Mouse (Mus musculus) neural tube, embryonic 13.5 days (tissue): ENCODE data around the gene Myoz2. TPM values are rescaled to one million over a fixed set of nuclear protein-coding genes. Genes with fewer than 3 reads are reported as not detected.

ENCODE experiments used
- ATAC-seq: fragments of 200-750 bp; cut with Nextera tagmentation; 2 replicates; pipeline ENCODE4 v1.8.0; 2017; ENCODE audit warnings: low read depth, mild to moderate bottlenecking, moderate TSS enrichment, moderate library complexity
- H3K27ac ChIP-seq: fragments of 300-500 bp; sonication (generic); replicated peaks from 2 replicates; pipeline ENCODE4 v1.5.1; 2015; ENCODE audit warnings: moderate library complexity, mild to moderate bottlenecking, inconsistent platforms
- H3K27me3 ChIP-seq: fragments of 300-500 bp; sonication (generic); 2 replicates; pipeline ENCODE4 v1.6.1; 2015; ENCODE audit warnings: mild to moderate bottlenecking, inconsistent platforms
- H3K36me3 ChIP-seq: fragments of 300-500 bp; sonication (generic); 2 replicates; pipeline ENCODE4 v1.6.1; 2015; ENCODE audit warnings: mild to moderate bottlenecking, inconsistent platforms
- H3K4me1 ChIP-seq: fragments of 300-500 bp; sonication (generic); replicated peaks from 2 replicates; pipeline ENCODE4 v1.6.1; 2015; ENCODE audit warnings: inconsistent platforms
- H3K4me2 ChIP-seq: fragments of 300-500 bp; sonication (generic); 2 replicates; pipeline ENCODE4 v1.6.1; 2015; ENCODE audit warnings: inconsistent platforms, mild to moderate bottlenecking, moderate library complexity
- H3K4me3 ChIP-seq: fragments of 300-500 bp; sonication (generic); 2 replicates; pipeline ENCODE4 v1.5.1; 2015; ENCODE audit warnings: mild to moderate bottlenecking, inconsistent platforms
- H3K9ac ChIP-seq: fragments of 300-500 bp; sonication (generic); 2 replicates; pipeline ENCODE4 v1.6.1; 2015; ENCODE audit warnings: moderate library complexity, mild to moderate bottlenecking, inconsistent platforms
- H3K9me3 ChIP-seq: fragments of 300-500 bp; sonication (generic); 2 replicates; pipeline ENCODE4 v1.6.1; 2016; ENCODE audit warnings: inconsistent platforms
- WGBS: fragments of 180-500 bp; shearing (Covaris S2); methylation state at CpG from one replicate; pipeline ENCODE4 v1.1.7; 2015; 5-methylcytosine and 5-hydroxymethylcytosine counted together
- polyA plus RNA-seq: library from polyadenylated mRNA; unstranded; fragments of >200 nt; fragmentation: Nextera tagmentation; extraction: Ambion mirVana; gene quantifications from 2 replicates; pipeline ENCODE4 v1.2.1, GENCODE M21; 2015

Gene Myoz2
- polyA plus RNA-seq, 1 experiment from 2014 or later: 0.81 TPM

DNA sequence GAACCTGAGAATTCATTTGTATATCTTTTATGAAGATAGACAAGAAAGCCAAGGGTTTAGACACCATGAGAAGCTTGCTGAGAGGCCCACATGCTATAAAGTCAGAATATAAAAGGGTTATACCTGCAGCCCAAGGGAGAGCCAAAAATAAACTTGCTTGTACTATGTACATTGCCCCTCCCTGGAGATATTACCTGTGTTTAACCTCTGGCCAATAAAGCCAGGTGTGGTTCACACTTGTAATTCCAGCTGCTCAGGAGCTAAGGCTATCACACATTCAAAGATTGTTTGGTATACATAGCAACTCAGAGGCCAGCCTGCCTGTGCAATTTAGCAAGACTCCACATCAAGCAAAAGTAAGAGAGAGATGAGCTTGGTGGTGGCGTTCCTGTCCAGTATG, 24.0 kb upstream of the Myoz2 start:
- 97% methylated on average over 1 of the region's 1 CpGs for WGBS
- Histone ChIP-seq H3K27ac (no peak overlapping the region), H3K4me2 (no peak overlapping the region), H3K4me3 (no peak overlapping the region), H3K36me3 (no peaks in the 10 kb centered on the region), H3K4me1 (no peaks in the 10 kb centered on the region), H3K27me3 (no peaks in the 10 kb centered on the region), H3K9ac (no peak overlapping the region), H3K9me3 (no peaks in the 10 kb centered on the region)
- no peak for ATAC-seq

- Histone ChIP-seq H3K36me3 (no peaks in the 10 kb centered on the region), H3K4me3 (no peak overlapping the region), H3K4me1 (no peaks in the 10 kb centered on the region), H3K9ac (no peak overlapping the region), H3K9me3 (no peaks in the 10 kb centered on the region), H3K27me3 (no peaks in the 10 kb centered on the region), H3K4me2 (no peak overlapping the region), H3K27ac (no peak overlapping the region)
- 69% methylated on average over 5 of the region's 5 CpGs for WGBS
- no peak for ATAC-seq
Observed at GRCm38 (mm10) chr3:123054178-123054577, 19.4 kb upstream of the Myoz2 start.

GRCm38 (mm10) chr3:123053192-123053938, 18.6 kb upstream of the Myoz2 start:
- Histone ChIP-seq H3K4me2 (no peak overlapping the region), H3K27me3 (no peaks in the 10 kb centered on the region), H3K9ac (no peak overlapping the region), H3K36me3 (no peaks in the 10 kb centered on the region), H3K4me1 (no peaks in the 10 kb centered on the region), H3K9me3 (no peaks in the 10 kb centered on the region), H3K27ac (no peak overlapping the region), H3K4me3 (no peak overlapping the region)
- no peak for ATAC-seq
- WGBS: 76% methylated on average over 8 of the region's 8 CpGs

- Histone ChIP-seq H3K27ac (no peak overlapping the region), H3K9ac (no peak overlapping the region), H3K4me3 (no peak overlapping the region), H3K4me1 (no peaks in the 10 kb centered on the region), H3K36me3 (no peaks in the 10 kb centered on the region), H3K9me3 (no peaks in the 10 kb centered on the region), H3K4me2 (no peak overlapping the region), H3K27me3 (no peaks in the 10 kb centered on the region)
- WGBS: 98% methylated on average over 1 of the region's 1 CpGs
- no peak for ATAC-seq
Observed at GRCm38 (mm10) chr3:123042308-123042707, 7.5 kb upstream of the Myoz2 start.

- no peaks in the 10 kb centered on the region for H3K36me3 ChIP-seq
- no peaks in the 10 kb centered on the region for H3K4me1 ChIP-seq
- 66% methylated on average over 8 of the region's 8 CpGs for WGBS
- no peaks in the 10 kb centered on the region for H3K27me3 ChIP-seq
- H3K9me3 ChIP-seq: no peaks in the 10 kb centered on the region
- H3K4me3 ChIP-seq: no peak overlapping the region
- no peak overlapping the region for H3K4me2 ChIP-seq
- ATAC-seq: no peak
- H3K9ac ChIP-seq: no peak overlapping the region
- no peak overlapping the region for H3K27ac ChIP-seq
Observed at GRCm38 (mm10) chr3:123033804-123034203, 1.0 kb downstream of the Myoz2 start.

GRCm38 (mm10) chr3:123025634-123026033, 9.2 kb downstream of the Myoz2 start:
- Histone ChIP-seq H3K9me3 (no peaks in the 10 kb centered on the region), H3K4me2 (no peak overlapping the region), H3K4me3 (no peak overlapping the region), H3K9ac (no peak overlapping the region), H3K27ac (no peak overlapping the region), H3K4me1 (no peaks in the 10 kb centered on the region), H3K27me3 (no peaks in the 10 kb centered on the region), H3K36me3 (no peaks in the 10 kb centered on the region)
- 43% methylated on average over 3 of the region's 3 CpGs for WGBS
- ATAC-seq: no peak

GRCm38 (mm10) chr3:123024496-123025234, 10.2 kb downstream of the Myoz2 start:
- Histone ChIP-seq H3K4me3 (no peak overlapping the region), H3K9ac (no peak overlapping the region), H3K4me2 (no peak overlapping the region), H3K36me3 (no peaks in the 10 kb centered on the region), H3K27me3 (no peaks in the 10 kb centered on the region), H3K27ac (no peak overlapping the region), H3K4me1 (no peaks in the 10 kb centered on the region), H3K9me3 (no peaks in the 10 kb centered on the region)
- WGBS: 85% methylated on average over 9 of the region's 9 CpGs
- ATAC-seq: no peak

- Histone ChIP-seq H3K4me2 (no peak overlapping the region), H3K9me3 (no peaks in the 10 kb centered on the region), H3K4me3 (no peak overlapping the region), H3K27ac (no peak overlapping the region), H3K9ac (no peak overlapping the region), H3K27me3 (no peaks in the 10 kb centered on the region), H3K36me3 (no peaks in the 10 kb centered on the region), H3K4me1 (no peaks in the 10 kb centered on the region)
- no peak for ATAC-seq
- WGBS: 81% methylated on average over 2 of the region's 2 CpGs
Observed at GRCm38 (mm10) chr3:123018792-123019191, 16.0 kb downstream of the Myoz2 start.

DNA sequence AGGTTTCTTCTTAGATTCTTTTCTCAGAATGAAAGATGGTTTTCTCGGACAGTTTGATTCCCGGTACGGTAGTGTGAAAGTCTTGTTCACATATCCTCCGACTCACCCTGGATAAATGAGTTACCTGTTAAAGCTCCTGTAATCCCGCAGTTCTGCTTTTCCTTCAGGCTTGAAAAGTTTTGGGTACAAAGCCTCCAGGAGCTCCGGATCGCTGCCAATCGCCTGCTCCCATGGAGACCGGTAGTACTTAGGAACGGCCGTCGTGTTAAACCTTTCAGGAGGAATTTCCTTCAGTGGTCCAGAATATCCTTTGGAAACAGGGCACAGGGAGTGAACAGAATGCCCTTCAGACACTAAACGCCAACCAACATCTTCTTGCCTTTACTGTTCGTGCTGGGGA, 21.3 kb downstream of the Myoz2 start:
- Histone ChIP-seq H3K4me2 (no peak overlapping the region), H3K27me3 (no peaks in the 10 kb centered on the region), H3K36me3 (no peaks in the 10 kb centered on the region), H3K9me3 (no peaks in the 10 kb centered on the region), H3K4me3 (no peak overlapping the region), H3K4me1 (no peaks in the 10 kb centered on the region), H3K27ac (no peak overlapping the region), H3K9ac (no peak overlapping the region)
- ATAC-seq: no peak
- 93% methylated on average over 14 of the region's 14 CpGs for WGBS

DNA sequence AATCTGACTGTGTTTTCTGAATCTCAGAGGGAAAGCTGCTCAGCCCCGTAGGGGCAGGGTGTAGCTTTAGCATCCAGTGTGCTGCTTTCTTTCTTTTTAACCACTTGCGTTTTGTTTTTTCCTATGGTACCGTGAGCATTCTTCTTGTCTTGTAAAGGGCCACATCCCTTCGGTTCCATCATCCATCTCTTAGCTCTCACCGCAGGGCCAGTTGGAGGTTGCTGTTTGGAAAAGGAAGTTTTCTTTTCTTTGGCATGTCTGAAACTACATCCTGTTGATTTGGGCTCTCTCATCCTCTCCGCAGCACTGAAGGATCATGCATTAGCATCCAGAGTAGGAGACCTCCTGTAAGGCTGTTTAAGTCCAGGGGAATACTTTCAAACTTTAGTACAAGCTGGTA, 25.4 kb downstream of the Myoz2 start:
- no peaks in the 10 kb centered on the region for H3K27me3 ChIP-seq
- no peak for ATAC-seq
- H3K9ac ChIP-seq: no peak overlapping the region

DNA sequence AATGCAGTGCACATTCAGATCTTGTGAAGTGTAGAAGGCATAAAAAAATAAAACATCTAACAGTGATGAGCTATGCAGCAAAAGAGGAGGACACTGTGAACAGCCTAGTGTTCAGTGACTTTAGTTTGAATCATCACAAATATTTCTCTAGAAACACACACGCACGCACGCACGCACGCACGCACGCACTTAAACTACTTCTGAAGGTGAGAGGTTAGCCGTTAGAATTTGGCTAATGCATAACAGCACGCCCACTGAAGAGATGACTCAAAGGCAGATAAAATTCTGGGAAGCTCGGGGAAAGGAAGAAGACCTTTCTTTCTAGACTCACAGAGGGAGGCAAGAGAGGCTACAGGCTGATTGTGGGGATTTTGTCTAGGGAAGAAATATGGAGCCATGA, 27.4 kb downstream of the Myoz2 start:
- Histone ChIP-seq H3K4me3 (no peak overlapping the region), H3K4me2 (no peak overlapping the region), H3K9ac (no peak overlapping the region), H3K4me1 (no peaks in the 10 kb centered on the region), H3K27me3 (no peaks in the 10 kb centered on the region), H3K36me3 (no peaks in the 10 kb centered on the region), H3K9me3 (no peaks in the 10 kb centered on the region), H3K27ac (no peak overlapping the region)
- WGBS: 82% methylated on average over 10 of the region's 10 CpGs
- no peak for ATAC-seq

More for the DNA sequence above, 25.4 kb downstream of the Myoz2 start:
- Histone ChIP-seq H3K4me3 (no peak overlapping the region), H3K4me2 (no peak overlapping the region), H3K4me1 (no peaks in the 10 kb centered on the region), H3K27ac (no peak overlapping the region), H3K9me3 (no peaks in the 10 kb centered on the region), H3K36me3 (no peaks in the 10 kb centered on the region)
- 64% methylated on average over 6 of the region's 6 CpGs for WGBS

DNA sequence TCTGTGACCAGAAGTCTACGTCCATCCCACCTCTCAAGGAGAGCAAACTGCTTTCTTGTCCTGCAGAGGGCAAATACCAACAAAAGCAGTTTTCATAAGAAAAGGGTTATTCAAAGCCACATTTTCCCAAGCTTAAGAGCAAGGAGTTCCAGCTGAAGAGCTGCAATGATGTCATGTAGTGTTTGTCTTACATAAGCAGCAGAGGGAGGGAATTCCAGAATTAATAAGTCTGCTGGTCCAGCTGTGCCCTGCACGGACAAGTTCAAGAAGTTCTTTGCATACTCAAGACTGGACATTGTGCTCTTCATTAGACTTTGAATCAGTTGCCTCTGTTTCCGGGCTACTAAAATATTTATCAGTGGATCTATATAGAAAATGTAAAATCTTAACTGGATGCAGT, 33.8 kb downstream of the Myoz2 start:
- 67% methylated on average over 3 of the region's 3 CpGs for WGBS
- Histone ChIP-seq H3K9me3 (no peaks in the 10 kb centered on the region), H3K36me3 (no peaks in the 10 kb centered on the region), H3K4me3 (no peak overlapping the region), H3K27ac (no peak overlapping the region), H3K27me3 (no peaks in the 10 kb centered on the region), H3K4me1 (no peaks in the 10 kb centered on the region), H3K4me2 (no peak overlapping the region), H3K9ac (no peak overlapping the region)
- ATAC-seq: no peak
